Mouse (Mus musculus): ENCODE measurements around the gene Sae1.

DNA sequence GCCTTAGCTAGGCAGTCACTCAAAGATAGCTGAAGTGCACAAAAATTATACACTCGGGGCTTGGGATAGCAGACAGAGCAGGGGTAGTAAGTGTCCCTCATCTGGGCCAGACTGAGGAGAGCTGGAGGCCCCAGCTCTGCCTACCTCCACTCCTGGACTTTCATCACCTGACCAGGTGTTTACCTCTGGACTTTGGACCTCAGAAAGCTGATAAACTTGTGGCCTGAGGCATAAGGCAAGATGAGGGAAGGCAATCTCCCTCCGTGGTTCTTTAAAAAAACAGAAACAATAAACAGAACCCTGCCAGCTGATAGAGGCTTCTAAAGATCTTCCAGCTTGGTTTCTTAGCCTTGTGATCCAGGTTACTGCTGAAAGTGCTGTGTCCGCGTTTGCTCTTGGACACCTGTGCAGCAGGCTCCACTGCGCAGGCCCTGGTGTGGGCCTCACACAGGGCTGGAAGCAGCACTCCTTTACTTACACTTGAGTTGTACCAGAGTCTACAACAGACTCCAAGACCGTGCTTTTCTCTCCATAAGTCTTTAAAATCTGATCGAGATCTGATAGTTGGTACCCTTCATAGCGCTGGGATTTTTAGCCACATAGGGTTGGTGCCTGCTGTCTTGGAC, 33.0 kb upstream of the Sae1 start:
- TF ChIP-seq CTCF (IDR thresholded peaks at IDR 0.05; ENCODE audit: low read depth, low read length) (no peak), EP300 (IDR thresholded peaks at IDR 0.05; ENCODE audit: insufficient read depth, low read depth, low read length) (no peak)

Measured in ES-Bruce4 (cell line).